Mouse (Mus musculus) 416B (cell line): ENCODE data around the gene Twistnb.
A peak's percentile ranks its signal among the peaks of the same experiment; 100 is the strongest.

Experiments
- DNase-seq: peaks from one replicate; pipeline ENCODE4 v3.0.0; 2011; ENCODE audit warnings: low read depth

Gene Twistnb

GRCm38 (mm10) chr12:33429387-33430160 is at the start of gene Twistnb:
Twistnb (plus strand) TSS chr12:33429635.
- DNase-seq = peak; percentile 97

DNA sequence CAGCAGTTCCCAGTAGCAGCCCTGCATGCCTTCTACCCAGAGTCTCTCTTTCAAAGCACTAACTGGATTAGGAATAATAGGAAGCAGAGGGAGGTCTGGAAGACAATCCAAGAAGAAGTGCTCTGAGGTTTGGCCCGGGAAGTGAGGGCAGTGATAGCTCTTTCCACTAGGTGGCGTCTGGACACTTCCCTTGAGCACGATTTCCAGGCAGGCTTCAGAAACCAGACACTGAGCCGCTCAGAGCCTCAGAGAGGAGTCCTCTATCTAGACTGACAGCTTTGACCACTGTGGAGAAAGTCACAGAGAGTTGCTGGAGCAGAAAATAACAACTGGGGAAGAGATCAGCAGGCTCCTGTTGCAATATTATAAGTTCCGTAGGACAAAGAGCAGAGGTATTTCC is 40.6 kb upstream of the Twistnb start:
- DNase-seq = peak; percentile 68

DNA sequence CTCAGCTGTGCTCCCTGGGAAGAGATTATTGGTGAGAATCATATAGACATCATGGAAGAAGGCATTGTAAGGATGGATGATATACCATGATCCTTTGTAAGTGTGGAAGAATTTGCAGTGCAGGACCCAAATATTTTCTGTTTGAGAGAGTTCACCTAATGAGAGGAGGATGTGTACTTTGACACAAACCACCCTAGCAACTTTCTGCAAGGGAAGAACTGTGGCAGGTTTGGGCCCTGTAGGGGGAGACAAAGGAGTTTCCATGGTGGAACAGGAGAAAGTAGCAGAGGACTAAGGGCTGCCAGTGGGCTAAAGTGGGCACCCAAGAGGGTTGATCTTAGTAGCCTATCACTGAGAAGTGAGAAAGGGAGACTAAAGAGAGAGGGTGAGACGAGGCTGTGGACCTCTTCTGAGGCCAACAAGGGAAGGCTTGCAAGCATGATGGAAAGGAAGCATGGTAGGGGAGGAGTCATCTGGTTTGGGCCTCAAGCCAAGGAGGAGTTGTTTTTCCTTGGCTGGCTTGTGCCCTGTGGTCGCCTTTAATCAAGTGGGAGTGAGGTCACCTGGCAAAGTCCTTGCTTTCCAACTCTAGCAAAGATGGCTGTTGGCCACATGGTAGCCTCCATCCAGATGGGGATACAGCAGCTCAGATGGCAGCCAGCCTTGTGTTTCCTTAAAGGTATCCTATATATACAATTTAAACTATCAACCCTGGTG is 38.4 kb upstream of the Twistnb start:
- DNase-seq = peak; percentile 67

DNA sequence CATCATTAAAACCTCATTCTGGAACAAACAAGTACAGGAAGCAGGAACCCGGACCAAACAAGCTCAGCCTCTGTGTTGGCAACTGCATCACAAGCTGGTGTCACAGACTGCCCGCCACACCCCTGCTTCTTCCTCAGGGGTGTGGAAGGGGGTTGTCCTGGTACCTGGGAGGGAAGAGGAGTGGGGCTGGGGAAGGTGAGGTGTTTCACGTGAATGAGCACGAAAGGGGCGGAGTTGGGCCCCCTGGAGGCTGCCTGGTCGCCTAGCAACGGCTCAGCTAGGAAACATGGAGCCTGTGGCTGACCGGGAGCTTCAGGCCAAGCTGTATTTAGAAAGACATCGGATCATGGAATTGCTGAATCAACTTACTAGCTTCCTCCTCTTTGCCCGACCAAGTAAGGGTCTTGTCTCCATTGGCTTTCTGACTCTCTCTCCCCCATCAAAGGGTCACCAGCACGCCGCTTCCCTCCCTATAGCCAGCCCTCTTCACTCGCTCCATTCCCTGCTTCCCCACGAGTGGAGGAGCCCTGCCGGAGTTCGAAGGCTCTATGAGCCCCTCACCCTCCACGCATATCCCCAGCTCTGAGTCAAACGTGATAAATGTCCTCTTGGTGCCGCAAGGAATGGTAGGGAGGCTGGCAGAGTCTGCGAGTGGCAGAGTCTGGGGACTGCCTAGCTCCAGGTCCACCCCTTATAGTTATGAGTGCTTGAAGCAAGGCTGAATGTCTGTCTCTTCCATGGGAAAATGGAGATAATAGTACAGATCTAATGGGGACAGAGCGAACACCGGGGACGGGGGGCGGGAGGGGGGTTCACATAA is 34.4 kb upstream of the Twistnb start, which contains the start of gene Efcab10:
TSS of gene Efcab10 (plus strand) at position 51 of the 820 bp plus-strand sequence.
- no peak for DNase-seq

DNA sequence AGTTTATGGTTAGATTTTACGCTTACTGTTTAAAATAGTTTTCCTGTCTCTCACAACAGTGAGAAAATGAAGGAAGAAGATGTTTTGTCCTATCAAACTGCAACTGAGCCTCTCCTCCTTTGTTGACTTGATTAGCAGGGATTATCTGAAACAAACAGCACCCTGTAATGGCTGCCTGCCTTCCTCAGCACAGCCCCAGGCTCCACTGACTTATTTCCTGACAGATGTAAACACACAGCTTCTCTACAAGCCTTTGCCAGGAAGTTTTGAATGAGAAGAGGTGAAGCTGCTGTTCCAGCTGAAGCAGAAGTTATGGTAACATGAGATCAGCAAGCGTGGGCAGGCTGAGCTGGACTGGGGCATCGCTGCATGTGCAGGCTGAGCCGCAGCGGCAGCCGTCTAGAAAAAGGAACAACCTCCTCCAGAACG is 26.2 kb upstream of the Twistnb start:
- peak; percentile 76 for DNase-seq

DNA sequence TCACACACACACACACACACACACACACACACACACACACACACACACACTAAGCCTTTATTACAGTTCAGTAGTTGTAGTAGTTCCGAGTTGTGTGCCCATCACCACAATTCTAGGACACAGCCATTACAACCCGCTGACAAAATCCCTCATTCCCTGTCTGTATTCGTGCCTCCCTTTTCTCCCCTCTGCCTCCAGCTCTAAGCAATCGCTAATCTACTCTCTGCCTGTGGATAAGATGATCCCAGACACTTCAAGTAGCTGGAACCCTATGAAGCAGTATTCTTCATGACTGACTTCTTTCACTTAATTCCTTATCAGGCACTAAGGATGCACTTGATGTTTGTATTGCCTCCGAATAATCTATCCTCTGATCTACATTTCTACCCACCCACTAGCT is 24.4 kb upstream of the Twistnb start:
- no peak for DNase-seq

GRCm38 (mm10) chr12:33405398-33406026 is 23.9 kb upstream of the Twistnb start:
- DNase-seq = no peak

DNA sequence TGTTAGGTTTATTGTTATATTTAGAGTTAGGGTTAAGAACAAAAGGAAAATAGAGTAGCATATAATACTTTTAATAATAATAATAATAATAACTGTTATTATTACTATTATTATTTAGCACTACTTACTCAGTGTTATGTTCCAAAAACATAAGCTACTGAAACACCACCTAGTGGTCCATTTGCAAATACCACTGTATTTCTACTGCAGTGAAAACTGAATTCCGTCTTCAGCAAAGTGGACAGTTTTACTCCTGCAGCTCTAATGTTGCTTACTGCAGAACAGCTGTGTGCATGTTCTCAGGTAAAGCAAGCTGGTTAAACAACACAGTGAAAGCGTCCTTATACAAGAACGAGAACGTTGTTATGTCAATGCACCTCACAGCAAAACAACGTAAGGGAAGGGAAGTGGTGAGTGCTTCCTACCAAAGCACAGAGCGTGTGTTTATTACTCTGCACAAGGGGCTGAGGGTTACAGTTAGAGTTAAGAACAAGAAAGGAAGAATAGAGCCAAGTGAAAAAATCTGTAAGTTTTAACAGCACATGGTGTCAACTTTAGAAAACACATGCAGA is 17.8 kb upstream of the Twistnb start:
- peak; percentile 26 for DNase-seq

DNA sequence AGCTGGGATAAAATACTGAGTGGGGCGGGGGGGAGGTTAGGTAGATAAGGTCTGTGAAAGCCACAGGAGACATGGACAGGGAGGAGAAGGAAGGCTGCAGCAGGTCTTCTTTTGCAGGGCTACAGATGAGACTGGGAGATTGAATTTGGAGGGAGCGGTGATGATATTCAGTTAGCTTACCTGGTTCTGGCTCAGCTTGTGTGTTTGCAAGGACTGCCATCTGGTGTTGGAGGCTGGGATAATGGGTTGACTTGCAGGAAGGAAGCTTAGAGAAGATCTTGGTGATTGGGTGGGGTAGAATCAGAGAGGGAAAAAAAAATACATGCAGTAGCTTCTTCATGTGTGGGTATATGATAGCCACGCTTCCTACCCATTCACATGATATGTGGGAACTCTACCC is 5.1 kb upstream of the Twistnb start:
- DNase-seq = peak; percentile 77

GRCm38 (mm10) chr12:33427293-33427692 is 2.1 kb upstream of the Twistnb start:
- no peak for DNase-seq

DNA sequence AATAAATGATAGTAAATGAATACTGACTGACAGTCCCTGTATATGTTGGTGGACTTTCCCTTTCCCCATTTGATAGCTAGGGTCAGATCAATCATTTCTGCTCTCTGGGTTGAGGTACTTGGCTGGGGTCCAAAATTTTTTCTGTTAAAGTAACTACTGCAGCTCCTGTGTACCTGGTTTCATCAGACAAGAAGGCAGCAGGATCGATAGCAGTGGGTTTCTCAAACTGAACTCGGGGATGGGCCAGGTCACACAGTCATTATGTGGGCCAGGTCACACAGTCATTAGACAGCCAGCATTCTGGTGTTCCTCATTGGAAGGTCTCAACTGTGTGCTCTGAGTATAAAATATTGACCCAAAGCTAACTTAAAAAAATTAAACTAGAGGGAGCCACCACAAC is 1.7 kb upstream of the Twistnb start:
- DNase-seq = no peak

DNA sequence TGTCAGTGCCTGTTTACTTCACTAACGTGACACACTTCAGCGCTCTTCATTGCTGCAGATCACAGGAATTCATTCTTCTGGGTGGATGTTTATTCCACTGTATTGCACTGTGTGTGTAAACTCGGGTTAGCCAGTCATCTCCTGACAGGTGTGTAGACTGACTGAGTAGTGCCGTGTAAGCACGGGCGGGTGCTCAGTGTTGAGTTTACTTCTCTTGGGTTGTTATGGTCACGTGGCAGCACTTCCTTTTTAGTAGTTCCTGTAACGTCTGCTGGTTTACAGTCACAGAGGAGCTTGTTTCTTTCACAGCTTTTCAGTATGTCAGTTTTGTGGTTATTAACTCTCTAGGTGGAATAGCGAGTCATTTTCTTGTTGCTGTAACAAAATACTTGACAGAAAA is 4.4 kb downstream of the Twistnb start:
- peak; percentile 80 for DNase-seq

DNA sequence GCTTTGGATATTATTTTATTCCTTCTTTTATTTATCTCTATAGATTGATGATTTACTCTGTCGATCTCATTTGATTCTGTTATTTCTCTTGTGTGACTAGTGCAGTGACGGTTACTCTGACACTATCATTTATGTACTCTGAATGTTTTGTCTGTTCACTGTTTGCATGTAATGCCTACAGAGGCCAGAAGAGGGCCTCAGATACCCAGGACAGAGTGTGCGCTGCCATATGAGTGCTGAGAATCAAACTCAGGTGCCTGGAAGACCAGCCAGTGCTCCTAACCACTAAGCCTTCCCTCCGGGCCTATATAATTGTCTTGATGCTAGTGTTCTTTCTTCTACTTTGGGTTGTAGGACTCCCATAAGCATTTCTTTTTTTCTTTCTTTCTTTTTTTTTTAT is 5.3 kb downstream of the Twistnb start:
- DNase-seq = peak; percentile 16

DNA sequence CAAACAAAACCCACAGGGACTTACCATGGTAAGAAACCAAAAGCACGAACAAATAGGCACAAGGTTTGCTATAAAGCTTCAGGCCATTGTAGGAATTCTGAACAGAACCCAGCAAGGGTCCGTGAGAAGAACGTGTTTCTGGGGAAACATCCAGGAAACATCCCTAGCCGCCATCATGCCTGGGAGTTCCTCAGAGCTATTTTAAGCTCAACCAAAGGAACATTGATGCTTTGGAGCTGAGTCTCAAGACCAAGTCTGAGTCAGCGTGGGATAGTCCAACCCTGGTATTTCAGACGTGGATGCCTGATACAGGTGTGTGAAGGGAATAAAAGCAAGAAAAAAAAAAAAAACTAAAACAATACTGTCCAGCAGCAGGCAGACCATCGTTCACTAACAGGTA is 26.0 kb downstream of the Twistnb start:
- DNase-seq = no peak

GRCm38 (mm10) chr12:33456242-33456641 is 26.8 kb downstream of the Twistnb start:
- no peak for DNase-seq

- DNase-seq = peak; percentile 37
Observed at GRCm38 (mm10) chr12:33480975-33481374, 51.5 kb downstream of the Twistnb start.

GRCm38 (mm10) chr12:33482931-33483330 is 53.5 kb downstream of the Twistnb start:
- DNase-seq = no peak
